Mouse (Mus musculus) lung, adult 2 months (tissue): ENCODE data around the gene Smtnl2. TPM values are rescaled to one million over a fixed set of nuclear protein-coding genes. Genes with fewer than 3 reads are reported as not detected.

Source experiments
- DNase-seq: peaks from one replicate; pipeline ENCODE4 v3.0.0; 2022
- H3K4me1 ChIP-seq: fragments of 200-500 bp; 2 replicates; pipeline ENCODE4 v1.6.1; 2011; ENCODE audit warnings: low read length; ENCODE audit not compliant: control insufficient read depth, insufficient read depth
- H3K4me3 ChIP-seq: fragments of 200-500 bp; replicated peaks from 2 replicates; pipeline ENCODE3; 2011; ENCODE audit warnings: low read depth, mild to moderate bottlenecking, control low read depth, low read length; ENCODE audit errors: extremely low read depth
- CTCF ChIP-seq: fragments of 200-500 bp; IDR thresholded peaks from 2 replicates; pipeline ENCODE4 v1.5.1; 2011; ENCODE audit warnings: mild to moderate bottlenecking, low read length, control low read depth; ENCODE audit not compliant: insufficient read depth
- POLR2A ChIP-seq: fragments of 200-500 bp; IDR thresholded peaks from 2 replicates; pipeline ENCODE4 v1.6.1; 2011; ENCODE audit warnings: low read depth, mild to moderate bottlenecking, control low read depth, low read length, borderline replicate concordance; ENCODE audit errors: extremely low read depth
- WGBS: fragments of 180-500 bp; shearing (Covaris S2); methylation state at CpG from one replicate; pipeline ENCODE4 v1.1.7; 2018; 5-methylcytosine and 5-hydroxymethylcytosine counted together
- polyA plus RNA-seq: library from polyadenylated mRNA; depleted of rRNA; stranded (reverse); fragments of >200 nt; gene quantifications from 2 replicates; pipeline ENCODE4 v1.2.3, GENCODE M21; 2012

Smtnl2 gene
- polyA plus RNA-seq, 1 experiment, result 32.1 TPM

GRCm38 (mm10) chr11:72413601-72414190 is 2.2 kb upstream of the Smtnl2 start:
- no peak for DNase-seq
- Histone ChIP-seq H3K4me1 (0 out of 2 replicates have a peak, but pooled peaks cover 2% of the 10 kb centered on the region), H3K4me3 (peak overlapping the region; percentile 2)
- TF ChIP-seq CTCF (no peak), POLR2A (no peak)
- WGBS, result 74% methylated on average over 5 of the region's 5 CpGs

- Histone ChIP-seq H3K4me3 (no peak overlapping the region), H3K4me1 (0 out of 2 replicates have a peak, but pooled peaks cover 2% of the 10 kb centered on the region)
- WGBS, result 37% methylated on average over 7 of the region's 7 CpGs
- no peak for DNase-seq
- TF ChIP-seq CTCF, result no peak
- TF ChIP-seq POLR2A, result no peak
Measured at GRCm38 (mm10) chr11:72413016-72413415, 1.5 kb upstream of the Smtnl2 start.

GRCm38 (mm10) chr11:72411945-72412344 is 432 bp upstream of the Smtnl2 start:
- Histone ChIP-seq H3K4me3 (peak overlapping the region; percentile 62), H3K4me1 (0 out of 2 replicates have a peak, but pooled peaks cover 2% of the 10 kb centered on the region)
- WGBS, result 28% methylated on average over 9 of the region's 9 CpGs
- TF ChIP-seq CTCF (no peak), POLR2A (no peak)
- DNase-seq, result no peak

GRCm38 (mm10) chr11:72410521-72411092 is 906 bp downstream of the Smtnl2 start:
- Histone ChIP-seq H3K4me3 (peak overlapping the region; percentile 83), H3K4me1 (peaks cover 2% of the 10 kb centered on the region; the same call in 1 of the 2 replicates)
- 6% methylated on average over 25 of the region's 25 CpGs for WGBS
- no peak for DNase-seq
- TF ChIP-seq POLR2A (no peak), CTCF (no peak)

- no peak for TF ChIP-seq POLR2A
- no peak for TF ChIP-seq CTCF
- 59% methylated on average over 12 of the region's 12 CpGs for WGBS
- Histone ChIP-seq H3K4me3 (peak overlapping the region; percentile 47), H3K4me1 (peaks cover 2% of the 10 kb centered on the region; the same call in 1 of the 2 replicates)
- DNase-seq, result no peak
Measured at GRCm38 (mm10) chr11:72409649-72410385, 1.7 kb downstream of the Smtnl2 start.

GRCm38 (mm10) chr11:72408451-72409170 is 2.9 kb downstream of the Smtnl2 start:
- Histone ChIP-seq H3K4me1 (peaks cover 2% of the 10 kb centered on the region; the same call in 1 of the 2 replicates), H3K4me3 (peak overlapping the region; percentile 37)
- WGBS, result 59% methylated on average over 9 of the region's 9 CpGs
- TF ChIP-seq POLR2A (no peak), CTCF (no peak)
- no peak for DNase-seq

GRCm38 (mm10) chr11:72407574-72407973 is 3.9 kb downstream of the Smtnl2 start:
- WGBS, result 26% methylated on average over 7 of the region's 7 CpGs
- DNase-seq, result no peak
- Histone ChIP-seq H3K4me3 (no peak overlapping the region), H3K4me1 (peaks cover 2% of the 10 kb centered on the region; the same call in 1 of the 2 replicates)
- no peak for TF ChIP-seq CTCF
- TF ChIP-seq POLR2A, result no peak

- Histone ChIP-seq H3K4me3 (no peak overlapping the region), H3K4me1 (peaks cover 1% of the 10 kb centered on the region; the same call in 1 of the 2 replicates)
- 27% methylated on average over 3 of the region's 3 CpGs for WGBS
- no peak for TF ChIP-seq CTCF
- no peak for TF ChIP-seq POLR2A
- DNase-seq, result no peak
Measured at GRCm38 (mm10) chr11:72407081-72407480, 4.4 kb downstream of the Smtnl2 start.

- TF ChIP-seq CTCF (no peak), POLR2A (no peak)
- H3K4me1 ChIP-seq, result no peaks in the 10 kb centered on the region; the same call in 1 of the 2 replicates
- DNase-seq, result no peak
- WGBS, result 51% methylated on average over 8 of the region's 8 CpGs
- H3K4me3 ChIP-seq, result no peak overlapping the region
Measured at GRCm38 (mm10) chr11:72406079-72406675, 5.3 kb downstream of the Smtnl2 start.
